Mouse (Mus musculus) embryonic facial prominence, embryonic 15.5 days (tissue): ENCODE data around the gene Tff2. TPM values are rescaled to one million over a fixed set of nuclear protein-coding genes. Genes with fewer than 3 reads are reported as not detected.

ENCODE experiments used
- ATAC-seq: fragments of 200-750 bp; cut with Nextera tagmentation; 2 replicates; pipeline ENCODE4 v1.8.0; 2017; ENCODE audit warnings: low read depth, moderate TSS enrichment; ENCODE audit not compliant: insufficient number of reproducible peaks, low FRiP score, low TSS enrichment
- H3K27ac ChIP-seq: fragments of 300-500 bp; sonication (generic); replicated peaks from 2 replicates; pipeline ENCODE4 v1.5.1; 2015; ENCODE audit warnings: mild to moderate bottlenecking, inconsistent platforms
- H3K27me3 ChIP-seq: fragments of 300-500 bp; sonication (generic); 2 replicates; pipeline ENCODE4 v1.6.1; 2015; ENCODE audit warnings: inconsistent platforms
- H3K36me3 ChIP-seq: fragments of 300-500 bp; sonication (generic); 2 replicates; pipeline ENCODE4 v1.6.1; 2015; ENCODE audit warnings: mild to moderate bottlenecking, inconsistent platforms
- H3K4me1 ChIP-seq: fragments of 300-500 bp; sonication (generic); 2 replicates; pipeline ENCODE4 v1.6.1; 2015; ENCODE audit warnings: inconsistent platforms
- H3K4me2 ChIP-seq: fragments of 300-500 bp; sonication (generic); replicated peaks from 2 replicates; pipeline ENCODE4 v1.6.1; 2015; ENCODE audit warnings: mild to moderate bottlenecking, inconsistent platforms
- H3K4me3 ChIP-seq: fragments of 300-500 bp; sonication (generic); replicated peaks from 2 replicates; pipeline ENCODE4 v1.5.1; 2015; ENCODE audit warnings: mild to moderate bottlenecking, inconsistent platforms
- H3K9ac ChIP-seq: fragments of 300-500 bp; sonication (generic); 2 replicates; pipeline ENCODE4 v1.6.1; 2015; ENCODE audit warnings: inconsistent platforms
- H3K9me3 ChIP-seq: fragments of 300-500 bp; sonication (generic); replicated peaks from 2 replicates; pipeline ENCODE4 v1.6.1; 2016; ENCODE audit warnings: inconsistent platforms
- WGBS: fragments of 180-500 bp; shearing (Covaris S2); methylation state at CpG from one replicate; pipeline ENCODE4 v1.1.7; 2015; 5-methylcytosine and 5-hydroxymethylcytosine counted together
- polyA plus RNA-seq: library from polyadenylated mRNA; unstranded; fragments of >200 nt; fragmentation: Nextera tagmentation; extraction: Ambion mirVana; gene quantifications from 2 replicates; pipeline ENCODE4 v1.2.1, GENCODE M21; 2015

Tff2 gene
- polyA plus RNA-seq, 1 experiment from 2014 or later: 0.61 TPM

DNA sequence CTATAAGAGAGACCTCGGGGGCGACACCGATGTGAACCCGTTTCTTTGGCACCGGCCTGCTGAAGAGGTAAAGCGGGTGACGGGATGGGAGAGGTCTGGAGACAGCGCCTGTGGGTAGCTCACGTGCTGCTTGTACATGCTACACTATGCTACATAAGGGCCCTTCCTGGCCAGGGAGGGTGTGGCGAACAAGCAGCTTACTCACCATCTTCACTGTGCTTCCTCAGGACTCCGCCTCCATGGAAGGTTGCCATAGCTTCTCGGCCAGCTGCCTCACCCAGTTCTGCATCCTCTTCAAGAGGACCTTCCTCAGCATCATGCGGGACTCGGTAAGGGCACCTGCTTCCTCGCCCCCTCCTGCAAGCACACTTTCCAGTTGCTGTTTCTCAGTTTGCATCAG, 35.7 kb downstream of the Tff2 start:
- no peak overlapping the region for H3K27ac ChIP-seq
- H3K4me3 ChIP-seq: no peak overlapping the region
- WGBS: 87% methylated on average over 15 of the region's 15 CpGs
- H3K9me3 ChIP-seq: no peaks in the 10 kb centered on the region
- H3K36me3 ChIP-seq: 0 out of 2 replicates have a peak, but pooled peaks cover 10% of the 10 kb centered on the region
- H3K4me2 ChIP-seq: no peak overlapping the region
- no peak for ATAC-seq
- no peaks in the 10 kb centered on the region for H3K27me3 ChIP-seq
- H3K9ac ChIP-seq: no peak overlapping the region
- 0 out of 2 replicates have a peak, but pooled peaks cover 8% of the 10 kb centered on the region for H3K4me1 ChIP-seq

DNA sequence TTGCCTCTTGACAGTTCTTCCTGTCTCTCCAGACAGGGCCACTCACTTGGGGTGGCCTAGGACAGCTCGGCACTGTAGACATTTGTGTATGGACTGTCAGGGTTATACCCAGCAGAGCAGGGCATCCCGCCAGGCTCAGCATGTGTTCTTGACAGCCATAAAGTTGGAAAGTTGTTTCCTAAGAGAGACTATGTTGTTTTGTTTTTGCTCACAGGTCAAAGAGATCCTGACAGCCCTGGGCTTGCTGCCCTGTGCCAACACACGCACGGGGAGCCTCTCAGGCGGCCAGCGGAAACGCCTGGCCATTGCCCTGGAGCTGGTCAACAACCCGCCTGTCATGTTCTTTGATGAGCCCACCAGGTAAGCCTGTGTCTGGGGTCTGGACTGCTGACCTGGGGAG, 40.3 kb downstream of the Tff2 start:
- Histone ChIP-seq H3K36me3 (0 out of 2 replicates have a peak, but pooled peaks cover 4% of the 10 kb centered on the region), H3K27me3 (no peaks in the 10 kb centered on the region), H3K9ac (no peak overlapping the region), H3K4me3 (no peak overlapping the region), H3K4me2 (no peak overlapping the region), H3K9me3 (no peaks in the 10 kb centered on the region), H3K27ac (no peak overlapping the region), H3K4me1 (no peaks in the 10 kb centered on the region)
- WGBS: 82% methylated on average over 8 of the region's 8 CpGs
- ATAC-seq: no peak

DNA sequence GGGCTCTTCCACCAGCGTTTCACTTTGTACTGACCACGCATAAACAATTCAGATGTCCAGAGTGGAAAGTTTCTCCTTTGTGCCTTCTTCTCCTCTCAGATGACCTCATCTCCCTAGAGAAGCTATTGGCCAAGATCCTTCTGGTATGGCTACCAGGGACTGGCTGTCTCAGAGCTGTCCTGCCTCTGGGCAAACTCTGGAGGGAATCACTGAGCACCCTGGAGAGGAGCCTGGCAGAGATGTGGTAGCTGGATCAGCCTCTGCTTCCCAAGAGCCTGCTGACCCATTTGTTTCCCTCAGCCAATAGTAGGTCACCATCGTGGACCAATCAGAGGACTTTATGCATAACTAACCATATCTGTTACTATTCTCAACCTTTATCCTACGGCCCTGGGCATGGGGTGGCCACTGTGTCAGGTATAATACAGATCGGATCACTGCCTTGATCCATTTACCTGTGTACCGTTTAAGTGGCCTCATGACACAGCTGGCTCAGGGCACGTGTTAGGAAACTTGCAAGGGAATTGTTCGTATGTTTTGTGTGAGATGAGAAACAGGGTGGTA, 41.0 kb downstream of the Tff2 start:
- no peaks in the 10 kb centered on the region for H3K36me3 ChIP-seq
- no peak overlapping the region for H3K4me3 ChIP-seq
- H3K27me3 ChIP-seq: no peaks in the 10 kb centered on the region
- no peak overlapping the region for H3K4me2 ChIP-seq
- no peaks in the 10 kb centered on the region for H3K4me1 ChIP-seq
- WGBS: 87% methylated on average over 8 of the region's 8 CpGs
- H3K27ac ChIP-seq: no peak overlapping the region
- no peak for ATAC-seq
- H3K9ac ChIP-seq: no peak overlapping the region
- no peaks in the 10 kb centered on the region for H3K9me3 ChIP-seq

DNA sequence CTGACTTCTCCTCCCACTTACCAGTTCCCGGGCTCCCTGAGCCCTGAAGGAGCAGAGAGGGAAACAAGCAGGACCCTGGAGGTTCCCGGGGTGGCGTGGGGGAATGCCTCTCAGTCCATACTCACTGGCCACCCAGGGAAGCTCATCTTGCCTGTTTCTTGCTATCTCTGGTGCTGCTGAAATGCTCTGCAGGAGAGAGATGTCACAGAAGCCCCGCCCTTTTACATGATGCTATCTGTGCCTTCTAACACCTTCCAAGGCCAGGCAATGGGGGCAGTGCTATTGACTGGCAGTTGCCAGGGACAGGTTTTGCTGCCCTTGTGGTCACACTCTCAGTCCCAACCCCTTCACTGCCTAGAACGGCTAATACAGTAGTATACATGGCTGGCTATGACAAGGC, 45.3 kb downstream of the Tff2 start:
- H3K27me3 ChIP-seq: no peaks in the 10 kb centered on the region
- H3K4me1 ChIP-seq: no peaks in the 10 kb centered on the region
- H3K36me3 ChIP-seq: 0 out of 2 replicates have a peak, but pooled peaks cover 5% of the 10 kb centered on the region
- no peaks in the 10 kb centered on the region for H3K9me3 ChIP-seq
- no peak overlapping the region for H3K4me2 ChIP-seq
- no peak overlapping the region for H3K9ac ChIP-seq
- no peak for ATAC-seq
- no peak overlapping the region for H3K4me3 ChIP-seq
- WGBS: 79% methylated on average over 5 of the region's 5 CpGs
- no peak overlapping the region for H3K27ac ChIP-seq

DNA sequence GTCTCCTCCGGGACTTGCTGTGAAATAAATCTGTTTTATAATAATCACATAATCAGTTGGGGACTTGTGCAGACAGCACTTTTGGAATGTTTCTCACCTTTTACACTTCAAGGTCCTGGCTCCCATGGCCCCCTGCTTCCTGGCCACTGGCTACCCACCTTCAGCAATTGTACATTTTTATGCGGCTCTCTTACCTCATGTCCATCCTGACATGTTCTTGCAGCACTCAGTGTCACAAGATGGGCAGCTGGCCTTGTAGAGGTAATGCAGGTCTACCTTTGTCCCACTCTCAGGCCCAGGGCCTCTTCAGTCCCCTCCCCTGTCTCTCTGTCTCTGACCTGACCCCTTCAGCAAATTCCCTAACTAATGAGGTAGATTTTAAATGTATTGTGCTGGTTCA, 47.2 kb downstream of the Tff2 start:
- H3K27ac ChIP-seq: no peak overlapping the region
- ATAC-seq: no peak
- H3K4me1 ChIP-seq: no peaks in the 10 kb centered on the region
- H3K4me3 ChIP-seq: no peak overlapping the region
- 0 out of 2 replicates have a peak, but pooled peaks cover 5% of the 10 kb centered on the region for H3K36me3 ChIP-seq
- no peaks in the 10 kb centered on the region for H3K9me3 ChIP-seq
- no peak overlapping the region for H3K9ac ChIP-seq
- 95% methylated on average over 2 of the region's 2 CpGs for WGBS
- no peaks in the 10 kb centered on the region for H3K27me3 ChIP-seq
- H3K4me2 ChIP-seq: no peak overlapping the region

DNA sequence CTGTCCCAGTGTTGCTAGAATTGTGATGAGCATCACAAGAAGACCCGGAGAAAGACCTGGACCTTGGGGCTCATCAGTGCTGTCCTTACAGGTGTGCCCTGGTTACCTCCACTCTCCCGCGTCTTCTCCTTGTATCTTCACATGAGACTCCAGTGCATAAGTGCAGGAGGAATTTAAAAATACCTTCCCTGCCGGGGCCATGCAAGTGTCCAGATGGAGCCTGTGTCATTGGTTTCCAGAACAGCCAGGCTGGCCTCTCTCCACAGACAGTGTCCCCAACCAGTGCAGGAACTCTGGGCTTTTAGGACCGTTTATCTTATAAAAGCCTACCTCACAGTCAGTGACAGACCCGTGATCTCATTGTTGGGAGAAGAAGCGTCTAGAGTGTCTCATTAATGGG, 48.5 kb downstream of the Tff2 start:
- Histone ChIP-seq H3K4me3 (no peak overlapping the region), H3K27ac (no peak overlapping the region), H3K36me3 (0 out of 2 replicates have a peak, but pooled peaks cover 5% of the 10 kb centered on the region), H3K4me2 (no peak overlapping the region), H3K9me3 (no peaks in the 10 kb centered on the region), H3K27me3 (no peaks in the 10 kb centered on the region), H3K4me1 (peaks cover 8% of the 10 kb centered on the region; the same call in 1 of the 2 replicates), H3K9ac (no peak overlapping the region)
- ATAC-seq: no peak
- WGBS: 83% methylated on average over 7 of the region's 7 CpGs

DNA sequence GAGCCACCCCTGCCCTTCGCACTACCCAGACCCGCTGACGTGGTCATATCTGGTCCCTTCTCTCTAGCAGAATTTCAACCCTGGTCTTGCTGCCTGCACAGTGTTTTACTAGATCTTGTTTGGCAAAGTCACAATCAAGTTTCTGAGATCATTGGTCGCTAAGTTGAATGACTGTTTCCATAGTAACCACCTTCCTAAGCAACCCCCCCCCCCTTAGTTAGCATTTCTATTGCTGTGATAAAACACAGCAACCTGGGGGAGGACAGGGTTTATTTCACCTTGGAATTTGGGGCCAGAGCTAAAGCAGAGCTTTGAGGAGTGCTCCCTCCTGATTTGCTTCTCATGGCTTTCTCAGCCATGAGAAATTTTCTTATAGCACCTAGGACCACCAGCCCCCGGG, 49.3 kb downstream of the Tff2 start:
- peaks cover 16% of the 10 kb centered on the region for H3K4me1 ChIP-seq
- no peak for ATAC-seq
- 63% methylated on average over 5 of the region's 5 CpGs for WGBS

More for the DNA sequence above, 49.3 kb downstream of the Tff2 start:
- Histone ChIP-seq H3K36me3 (0 out of 2 replicates have a peak, but pooled peaks cover 5% of the 10 kb centered on the region), H3K9ac (no peak overlapping the region), H3K4me3 (no peak overlapping the region), H3K27ac (no peak overlapping the region), H3K9me3 (no peaks in the 10 kb centered on the region), H3K27me3 (no peaks in the 10 kb centered on the region), H3K4me2 (no peak overlapping the region)

Other genes with a start within 250 kb of the Tff2 start
- gene Glp1r, start 242.5 kb downstream of the Tff2 start, polyA plus RNA-seq: 0.07 and 0.09 TPM in 2 replicates
- gene Umodl1, start 189.6 kb downstream of the Tff2 start, polyA plus RNA-seq: 1.0 and 1.1 TPM in 2 replicates
- 14.4 and 15.8 TPM in 2 replicates for gene Abcg1, start 86.6 kb downstream of the Tff2 start, polyA plus RNA-seq
- gene Tff3, start 14.6 kb downstream of the Tff2 start, polyA plus RNA-seq: not detected in 2 replicates
- not detected in 2 replicates for gene Tff1, start 21.0 kb upstream of the Tff2 start, polyA plus RNA-seq
- 0.05 TPM in 1 of 2 replicates, not detected in the other for gene Tmprss3, start 54.7 kb upstream of the Tff2 start, polyA plus RNA-seq
- gene Ubash3a, start 63.6 kb upstream of the Tff2 start, polyA plus RNA-seq: 0.28 and 0.70 TPM in 2 replicates
- gene Rsph1, start 133.1 kb upstream of the Tff2 start, polyA plus RNA-seq: 19.6 and 34.3 TPM in 2 replicates
- 4.6 and 5.8 TPM in 2 replicates for gene Slc37a1, start 142.5 kb upstream of the Tff2 start, polyA plus RNA-seq
- gene Pde9a, start 241.9 kb upstream of the Tff2 start, polyA plus RNA-seq: 16.5 and 18.1 TPM in 2 replicates